Mouse (Mus musculus) liver, embryonic 13.5 days (tissue): Measurements from ENCODE around the gene Kcmf1. TPM values are rescaled to one million over a fixed set of nuclear protein-coding genes. Genes with fewer than 3 reads are reported as not detected.

Source experiments
- ATAC-seq: fragments of 200-750 bp; cut with Nextera tagmentation; 2 replicates; pipeline ENCODE4 v1.8.0; 2017; ENCODE audit warnings: low read depth, mild to moderate bottlenecking, moderate number of reproducible peaks, moderate library complexity
- DNase-seq: peaks from one replicate; pipeline ENCODE4 v3.0.0; 2022
- H3K27ac ChIP-seq: fragments of 300-500 bp; sonication (generic); 2 replicates; pipeline ENCODE4 v1.5.1; 2015; ENCODE audit warnings: moderate library complexity, mild to moderate bottlenecking, inconsistent platforms
- H3K27me3 ChIP-seq: fragments of 300-500 bp; sonication (generic); 2 replicates; pipeline ENCODE4 v1.6.1; 2015; ENCODE audit warnings: mild to moderate bottlenecking, inconsistent platforms
- H3K36me3 ChIP-seq: fragments of 300-500 bp; sonication (generic); 2 replicates; pipeline ENCODE4 v1.6.1; 2015; ENCODE audit warnings: mild to moderate bottlenecking, inconsistent platforms
- H3K4me1 ChIP-seq: fragments of 300-500 bp; sonication (generic); replicated peaks from 2 replicates; pipeline ENCODE4 v1.6.1; 2015; ENCODE audit warnings: inconsistent platforms
- H3K4me2 ChIP-seq: fragments of 300-500 bp; sonication (generic); 2 replicates; pipeline ENCODE4 v1.6.1; 2015; ENCODE audit warnings: inconsistent platforms, mild to moderate bottlenecking, moderate library complexity
- H3K4me3 ChIP-seq: fragments of 300-500 bp; sonication (generic); replicated peaks from 2 replicates; pipeline ENCODE4 v1.5.1; 2015; ENCODE audit warnings: mild to moderate bottlenecking, inconsistent platforms
- H3K9ac ChIP-seq: fragments of 300-500 bp; sonication (generic); 2 replicates; pipeline ENCODE4 v1.6.1; 2015; ENCODE audit warnings: mild to moderate bottlenecking, inconsistent platforms
- H3K9me3 ChIP-seq: fragments of 300-500 bp; sonication (generic); replicated peaks from 2 replicates; pipeline ENCODE4 v1.6.1; 2016; ENCODE audit warnings: inconsistent platforms
- WGBS: fragments of 180-500 bp; shearing (Covaris S2); methylation state at CpG from one replicate; pipeline ENCODE4 v1.1.7; 2015; ENCODE audit not compliant: insufficient replicate concordance; 5-methylcytosine and 5-hydroxymethylcytosine counted together
- polyA plus RNA-seq: library from polyadenylated mRNA; unstranded; fragments of >200 nt; fragmentation: Nextera tagmentation; extraction: Ambion mirVana; gene quantifications from 2 replicates; pipeline ENCODE4 v1.2.1, GENCODE M21; 2015

The Kcmf1 gene
- polyA plus RNA-seq, 1 experiment from 2014 or later = 33.4 TPM

- Histone ChIP-seq H3K9me3 (no peaks in the 10 kb centered on the region), H3K4me3 (peak overlapping the region; percentile 96), H3K9ac (peak overlapping the region; percentile 98), H3K4me1 (peaks cover 52% of the 10 kb centered on the region), H3K27me3 (no peaks in the 10 kb centered on the region), H3K36me3 (peaks cover 8% of the 10 kb centered on the region; the same call in 1 of the 2 replicates), H3K4me2 (peak overlapping the region; percentile 99), H3K27ac (peak overlapping the region; percentile 99)
- peak; percentile 61 for DNase-seq
- ATAC-seq = peak; percentile 67
- WGBS = under 1% methylated on average over 71 of the region's 71 CpGs
Measured at GRCm38 (mm10) chr6:72898244-72899200, 1.3 kb downstream of the Kcmf1 start.

- Histone ChIP-seq H3K36me3 (peaks cover 10% of the 10 kb centered on the region; the same call in 1 of the 2 replicates), H3K9me3 (no peaks in the 10 kb centered on the region), H3K4me2 (no peak overlapping the region), H3K9ac (no peak overlapping the region), H3K27ac (no peak overlapping the region), H3K4me3 (no peak overlapping the region), H3K27me3 (no peaks in the 10 kb centered on the region), H3K4me1 (peaks cover 44% of the 10 kb centered on the region)
- ATAC-seq (no peak), DNase-seq (no peak)
- 69% methylated on average over 3 of the region's 3 CpGs for WGBS
Measured at GRCm38 (mm10) chr6:72895000-72895399, 4.8 kb downstream of the Kcmf1 start.

- Histone ChIP-seq H3K27me3 (no peaks in the 10 kb centered on the region), H3K9me3 (no peaks in the 10 kb centered on the region), H3K4me2 (no peak overlapping the region), H3K4me1 (peaks cover 42% of the 10 kb centered on the region), H3K4me3 (no peak overlapping the region), H3K9ac (no peak overlapping the region), H3K27ac (no peak overlapping the region), H3K36me3 (peaks cover 5% of the 10 kb centered on the region; the same call in 1 of the 2 replicates)
- no peak for DNase-seq
- ATAC-seq = no peak
- 80% methylated on average over 2 of the region's 2 CpGs for WGBS
Measured at GRCm38 (mm10) chr6:72891238-72891637, 8.5 kb downstream of the Kcmf1 start.

- H3K4me3 ChIP-seq = no peak overlapping the region
- 0 out of 2 replicates have a peak, but pooled peaks cover 3% of the 10 kb centered on the region for H3K36me3 ChIP-seq
- H3K9ac ChIP-seq = no peak overlapping the region
- no peaks in the 10 kb centered on the region for H3K27me3 ChIP-seq
- DNase-seq = no peak
- WGBS = 48% methylated on average over 2 of the region's 2 CpGs
- ATAC-seq = no peak
- no peak overlapping the region for H3K27ac ChIP-seq
- no peak overlapping the region for H3K4me2 ChIP-seq
- peaks cover 37% of the 10 kb centered on the region for H3K4me1 ChIP-seq
- no peaks in the 10 kb centered on the region for H3K9me3 ChIP-seq
Measured at GRCm38 (mm10) chr6:72888655-72889054, 11.1 kb downstream of the Kcmf1 start.

GRCm38 (mm10) chr6:72885268-72885667 is 14.5 kb downstream of the Kcmf1 start:
- ATAC-seq (no peak), DNase-seq (no peak)
- Histone ChIP-seq H3K4me3 (no peak overlapping the region), H3K4me2 (no peak overlapping the region), H3K36me3 (no peaks in the 10 kb centered on the region), H3K9ac (no peak overlapping the region), H3K27me3 (no peaks in the 10 kb centered on the region), H3K27ac (no peak overlapping the region), H3K4me1 (peaks cover 64% of the 10 kb centered on the region), H3K9me3 (no peaks in the 10 kb centered on the region)
- WGBS = 53% methylated on average over 1 of the region's 1 CpGs

GRCm38 (mm10) chr6:72884767-72885166 is 15.0 kb downstream of the Kcmf1 start:
- no peak overlapping the region for H3K27ac ChIP-seq
- H3K4me2 ChIP-seq = no peak overlapping the region
- no peak for ATAC-seq
- 36% methylated on average over 3 of the region's 3 CpGs for WGBS
- H3K27me3 ChIP-seq = no peaks in the 10 kb centered on the region
- no peaks in the 10 kb centered on the region for H3K9me3 ChIP-seq
- DNase-seq = no peak
- no peak overlapping the region for H3K9ac ChIP-seq
- H3K4me3 ChIP-seq = no peak overlapping the region
- no peaks in the 10 kb centered on the region for H3K36me3 ChIP-seq
- H3K4me1 ChIP-seq = peaks cover 64% of the 10 kb centered on the region

- ATAC-seq (no peak), DNase-seq (no peak)
- Histone ChIP-seq H3K9me3 (no peaks in the 10 kb centered on the region), H3K4me2 (no peak overlapping the region), H3K27ac (no peak overlapping the region; the same call in 1 of the 2 replicates), H3K9ac (no peak overlapping the region), H3K4me1 (peaks cover 64% of the 10 kb centered on the region), H3K36me3 (no peaks in the 10 kb centered on the region), H3K4me3 (no peak overlapping the region), H3K27me3 (no peaks in the 10 kb centered on the region)
- WGBS = 66% methylated on average over 8 of the region's 8 CpGs
Measured at GRCm38 (mm10) chr6:72882661-72883458, 16.9 kb downstream of the Kcmf1 start.

GRCm38 (mm10) chr6:72882222-72882621 is 17.6 kb downstream of the Kcmf1 start:
- Histone ChIP-seq H3K27ac (no peak overlapping the region; the same call in 1 of the 2 replicates), H3K4me2 (no peak overlapping the region)
- no peak for ATAC-seq

GRCm38 (mm10) chr6:72881619-72881979 is 18.2 kb downstream of the Kcmf1 start:
- H3K4me3 ChIP-seq = 0 out of 2 replicates have a peak overlapping the region, but pooled peaks have one; percentile 4
- no peaks in the 10 kb centered on the region for H3K36me3 ChIP-seq
- WGBS = 10% methylated on average over 1 of the region's 1 CpGs
- H3K9me3 ChIP-seq = no peaks in the 10 kb centered on the region
- DNase-seq (no peak), ATAC-seq (peak; percentile 30; the same call in 1 of the 2 replicates)
- H3K4me1 ChIP-seq = peaks cover 61% of the 10 kb centered on the region
- H3K9ac ChIP-seq = no peak overlapping the region
- peak overlapping the region; percentile 38 for H3K4me2 ChIP-seq
- H3K27ac ChIP-seq = 0 out of 2 replicates have a peak overlapping the region, but pooled peaks have one; percentile 45
- H3K27me3 ChIP-seq = no peaks in the 10 kb centered on the region

More at GRCm38 (mm10) chr6:72882222-72882621, 17.6 kb downstream of the Kcmf1 start:
- DNase-seq = no peak
- Histone ChIP-seq H3K27me3 (no peaks in the 10 kb centered on the region), H3K4me1 (peaks cover 64% of the 10 kb centered on the region), H3K9ac (peak overlapping the region; percentile 22; the same call in 1 of the 2 replicates), H3K4me3 (no peak overlapping the region), H3K9me3 (no peaks in the 10 kb centered on the region), H3K36me3 (no peaks in the 10 kb centered on the region)
- WGBS = 85% methylated on average over 3 of the region's 3 CpGs

- WGBS = 31% methylated on average over 9 of the region's 9 CpGs
- H3K27ac ChIP-seq = 0 out of 2 replicates have a peak overlapping the region, but pooled peaks have one; percentile 45
- H3K36me3 ChIP-seq = no peaks in the 10 kb centered on the region
- peak overlapping the region; percentile 38 for H3K4me2 ChIP-seq
- no peaks in the 10 kb centered on the region for H3K27me3 ChIP-seq
- H3K4me3 ChIP-seq = 0 out of 2 replicates have a peak overlapping the region, but pooled peaks have one; percentile 4
- peak; percentile 25 for DNase-seq
- no peaks in the 10 kb centered on the region for H3K9me3 ChIP-seq
- peaks cover 57% of the 10 kb centered on the region for H3K4me1 ChIP-seq
- no peak overlapping the region for H3K9ac ChIP-seq
- peak; percentile 85 for ATAC-seq
Measured at GRCm38 (mm10) chr6:72880913-72881618, 18.7 kb downstream of the Kcmf1 start.
